Mouse (Mus musculus) liver, embryonic 14.5 days (tissue): Measurements from ENCODE around the gene Tmem209. TPM values are rescaled to one million over a fixed set of nuclear protein-coding genes. Genes with fewer than 3 reads are reported as not detected.

Source experiments
- ATAC-seq: fragments of 200-750 bp; cut with Nextera tagmentation; 2 replicates; pipeline ENCODE4 v1.8.0; 2017; ENCODE audit warnings: moderate number of reproducible peaks, mild to moderate bottlenecking, moderate library complexity; ENCODE audit not compliant: insufficient read depth
- DNase-seq, 3 experiments: peaks; one replicate each; pipeline ENCODE4 v3.0.0-alpha.2; 2012 to 2013; ENCODE audit warnings: low read depth in 3 of 3, low spot score in 3 of 3
- H3K27ac ChIP-seq: fragments of 300-500 bp; sonication (generic); 2 replicates; pipeline ENCODE4 v1.5.1; 2014; ENCODE audit warnings: moderate library complexity, mild to moderate bottlenecking, control low read depth, inconsistent platforms
- H3K27me3 ChIP-seq: fragments of 300-500 bp; sonication (generic); 2 replicates; pipeline ENCODE4 v1.6.1; 2014; ENCODE audit warnings: mild to moderate bottlenecking, low read length, moderate library complexity; ENCODE audit not compliant: control insufficient read depth, insufficient read depth
- H3K36me3 ChIP-seq: fragments of 300-500 bp; sonication (generic); replicated peaks from 2 replicates; pipeline ENCODE4 v1.6.1; 2014; ENCODE audit warnings: low read depth; ENCODE audit not compliant: control insufficient read depth, insufficient read depth
- H3K4me1 ChIP-seq, 2 experiments: fragments of 200-500 bp in 1 of 2; fragments of 300-500 bp in 1 of 2; sonication (generic) in 1 of 2; replicated peaks; 2 replicates each; pipeline ENCODE4 v1.6.1; 2012 to 2014; ENCODE audit warnings: antibody characterized with exemption in 1 of 2, inconsistent platforms in 1 of 2, low read length in 1 of 2; ENCODE audit not compliant: control insufficient read depth in 2 of 2, insufficient read depth in 2 of 2
- H3K4me2 ChIP-seq: fragments of 300-500 bp; sonication (generic); 2 replicates; pipeline ENCODE4 v1.6.1; 2014; ENCODE audit warnings: low read depth, mild to moderate bottlenecking, control low read depth, moderate library complexity
- H3K4me3 ChIP-seq, 2 experiments: fragments of 200-500 bp in 1 of 2; fragments of 300-500 bp in 1 of 2; sonication (generic) in 1 of 2; 2 replicates each; pipeline ENCODE4 v1.5.1; 2012 to 2014; ENCODE audit warnings: low read depth in 2 of 2, low read length in 2 of 2, mild to moderate bottlenecking in 2 of 2, control low read depth in 1 of 2, inconsistent platforms in 1 of 2, moderate library complexity in 1 of 2; ENCODE audit not compliant: insufficient read depth in 1 of 2
- H3K9ac ChIP-seq: fragments of 300-500 bp; sonication (generic); replicated peaks from 2 replicates; pipeline ENCODE4 v1.6.1; 2014; ENCODE audit warnings: mild to moderate bottlenecking, control low read depth, moderate library complexity
- H3K9me3 ChIP-seq: fragments of 300-500 bp; sonication (generic); 2 replicates; pipeline ENCODE4 v1.6.1; 2016; ENCODE audit warnings: low read length, mixed read lengths; ENCODE audit not compliant: control insufficient read depth
- CTCF ChIP-seq: IDR thresholded peaks from 2 replicates; pipeline ENCODE4 v1.5.1; 2016; ENCODE audit warnings: antibody characterized with exemption, low read depth, control low read depth
- EP300 ChIP-seq: IDR thresholded peaks from 2 replicates; pipeline ENCODE4 v1.6.1; 2016; ENCODE audit warnings: antibody characterized with exemption, low read depth
- WGBS: fragments of 180-500 bp; shearing (Covaris S2); extraction: QIAGEN DNeasy Blood & Tissue Kit; methylation state at CpG from one replicate; pipeline ENCODE4 v1.1.7; 2014; ENCODE audit not compliant: insufficient replicate concordance; 5-methylcytosine and 5-hydroxymethylcytosine counted together
- polyA plus RNA-seq, 2 experiments: library from polyadenylated mRNA; depleted of rRNA in 1 of 2; stranded (reverse) in 1 of 2; unstranded in 1 of 2; fragments of >200 nt; fragmentation: Nextera tagmentation in 1 of 2; extraction: Ambion mirVana in 1 of 2; gene quantifications; 2 replicates each; pipeline versions ENCODE4 v1.2.1 to v1.2.3; 2012 to 2014

The Tmem209 gene
- polyA plus RNA-seq, 2 experiments, result 17.6 to 20.0 TPM

- 9% methylated on average over 40 of the region's 40 CpGs for WGBS
- Histone ChIP-seq H3K4me2 (peak overlapping the region; percentile 80), H3K36me3 (no peaks in the 10 kb centered on the region), H3K4me1 (peaks cover 2 to 13% of the 10 kb centered on the region in 2 experiments; a peak in 3 of 4 replicates), H3K9me3 (no peaks in the 10 kb centered on the region), H3K9ac (peak overlapping the region; percentile 61), H3K27me3 (no peaks in the 10 kb centered on the region; the same call in 1 of the 2 replicates), H3K4me3 (peak overlapping the region; percentile 49 to 55), H3K27ac (no peak overlapping the region)
- peak; percentile 19; the same call in 1 of the 2 replicates for ATAC-seq
- TF ChIP-seq EP300 (no peak), CTCF (peak; percentile 92)
- DNase-seq, result peak in 2 of 3 experiments; percentile 28 to 40
Measured at GRCm38 (mm10) chr6:30459811-30460749, 49.5 kb downstream of the Tmem209 start.

GRCm38 (mm10) chr6:30459056-30459747, 50.4 kb downstream of the Tmem209 start:
- no peak for TF ChIP-seq CTCF
- no peak for TF ChIP-seq EP300
- peak overlapping the region; percentile 49 to 55 for H3K4me3 ChIP-seq
- no peak overlapping the region for H3K27ac ChIP-seq
- no peaks in the 10 kb centered on the region for H3K36me3 ChIP-seq
- H3K27me3 ChIP-seq, result no peaks in the 10 kb centered on the region; the same call in 1 of the 2 replicates
- H3K4me1 ChIP-seq, result peaks cover 2 to 13% of the 10 kb centered on the region in 2 experiments; a peak in 3 of 4 replicates
- DNase-seq, result no peak
- 64% methylated on average over 16 of the region's 16 CpGs for WGBS
- ATAC-seq, result no peak
- H3K4me2 ChIP-seq, result peak overlapping the region; percentile 80
- no peaks in the 10 kb centered on the region for H3K9me3 ChIP-seq
- H3K9ac ChIP-seq, result peak overlapping the region; percentile 61

- H3K27me3 ChIP-seq, result no peaks in the 10 kb centered on the region; the same call in 1 of the 2 replicates
- ATAC-seq (no peak), DNase-seq (no peak)
- H3K4me2 ChIP-seq, result no peak overlapping the region
- H3K27ac ChIP-seq, result no peak overlapping the region
- no peaks in the 10 kb centered on the region for H3K9me3 ChIP-seq
- TF ChIP-seq EP300 (no peak), CTCF (no peak)
- 72% methylated on average over 5 of the region's 5 CpGs for WGBS
- no peak overlapping the region for H3K9ac ChIP-seq
- no peaks in the 10 kb centered on the region for H3K36me3 ChIP-seq
- H3K4me1 ChIP-seq, result peaks cover 2 to 13% of the 10 kb centered on the region in 2 experiments; a peak in 3 of 4 replicates
- H3K4me3 ChIP-seq, result no peak overlapping the region
Measured at GRCm38 (mm10) chr6:30458626-30459025, 51.0 kb downstream of the Tmem209 start.

- 84% methylated on average over 7 of the region's 7 CpGs for WGBS
- no peaks in the 10 kb centered on the region for H3K9me3 ChIP-seq
- no peak overlapping the region for H3K27ac ChIP-seq
- H3K4me2 ChIP-seq, result no peak overlapping the region
- no peak overlapping the region for H3K4me3 ChIP-seq
- peaks cover 2 to 10% of the 10 kb centered on the region in 2 experiments; a peak in 3 of 4 replicates for H3K4me1 ChIP-seq
- no peak overlapping the region for H3K9ac ChIP-seq
- TF ChIP-seq CTCF (no peak), EP300 (no peak)
- no peak for ATAC-seq
- H3K36me3 ChIP-seq, result no peaks in the 10 kb centered on the region
- no peak for DNase-seq
- no peaks in the 10 kb centered on the region; the same call in 1 of the 2 replicates for H3K27me3 ChIP-seq
Measured at GRCm38 (mm10) chr6:30456991-30457390, 52.6 kb downstream of the Tmem209 start.

- Histone ChIP-seq H3K4me3 (no peak overlapping the region), H3K4me2 (no peak overlapping the region)
- 89% methylated on average over 10 of the region's 10 CpGs for WGBS
Measured at GRCm38 (mm10) chr6:30439576-30439975, 70.0 kb downstream of the Tmem209 start.

More at GRCm38 (mm10) chr6:30439576-30439975, 70.0 kb downstream of the Tmem209 start:
- Histone ChIP-seq H3K9me3 (no peaks in the 10 kb centered on the region), H3K9ac (no peak overlapping the region), H3K4me1 (no peaks in the 10 kb centered on the region; a peak in 1 of 4 replicates), H3K27ac (no peak overlapping the region), H3K36me3 (peaks cover 11% of the 10 kb centered on the region), H3K27me3 (no peaks in the 10 kb centered on the region)
- DNase-seq (no peak), ATAC-seq (no peak)
- no peak for TF ChIP-seq EP300
- no peak for TF ChIP-seq CTCF
